Mouse (Mus musculus) heart, postnatal 0 days (tissue): Measurements from ENCODE around the gene Meis2.

ENCODE experiments used
- CTCF ChIP-seq: IDR thresholded peaks from 2 replicates; pipeline ENCODE4 v1.5.1; 2016; ENCODE audit warnings: antibody characterized with exemption, control low read depth, low read depth
- EP300 ChIP-seq: IDR thresholded peaks from 2 replicates; pipeline ENCODE4 v1.6.1; 2016; ENCODE audit warnings: antibody characterized with exemption, low read depth

GRCm38 (mm10) chr2:116015520-116015919, 50.1 kb downstream of the Meis2 start:
- no peak for TF ChIP-seq CTCF
- TF ChIP-seq EP300, result no peak
